ENCODE assay signal across 8 mouse cellular contexts in genomic region chr6:77633997-77634396, GRCm38 (mm10).
DNase-seq lines count a peak whose midpoint lies in the region; ATAC-seq and TF ChIP-seq lines count a peak whose summit lies in the region.
"Had no signal": no experiment of that assay in that cellular context is flagged by ENCODE, and none has a peak within 500 bp of the region (broad histone marks: within the 10 kb centered on the region; RNA-seq: fewer than 3 reads in every experiment).

No protein-coding gene starts in this region.

- H3K4me3 ChIP-seq in ES-E14 (ENCODE audit: insufficient read depth in 1 of 2, low read depth in 1 of 2, low read length in 2 of 2, poor library complexity in 1 of 2, severe bottlenecking in 1 of 2): no peak overlapping the region
- no peak overlapping the region for H3K4me3 ChIP-seq in hindbrain, embryonic 13.5 days
- no peak overlapping the region for H3K4me3 ChIP-seq in midbrain, embryonic 16.5 days (ENCODE audit: low read depth, low read length)
- H3K4me3 ChIP-seq: myocyte had no signal

- no peak overlapping the region for H3K9ac ChIP-seq in ES-E14 (ENCODE audit: insufficient read depth, low read depth, low read length, poor library complexity, severe bottlenecking)
- H3K9ac ChIP-seq in hindbrain, embryonic 13.5 days: no peak overlapping the region
- H3K9ac ChIP-seq in midbrain, embryonic 16.5 days (ENCODE audit: low read depth, low read length): no peak overlapping the region

- ATAC-seq in hindbrain, embryonic 13.5 days (ENCODE audit: low FRiP score): 0 out of 2 replicates have a peak, but pooled peaks have one; percentile 54
- ATAC-seq in midbrain, embryonic 16.5 days: peak; percentile 80
- no peak for ATAC-seq in granulocyte monocyte progenitor cell, adult 5-6 weeks (replicated peaks; ENCODE audit: poor library complexity, severe bottlenecking)

- no peaks in the 10 kb centered on the region for H3K9me3 ChIP-seq in ES-E14 (ENCODE audit: control insufficient read depth, insufficient read depth, low read depth, low read length)
- H3K9me3 ChIP-seq in hindbrain, embryonic 13.5 days: no peaks in the 10 kb centered on the region
- no peaks in the 10 kb centered on the region for H3K9me3 ChIP-seq in midbrain, embryonic 16.5 days (replicated peaks; ENCODE audit: control insufficient read depth, low read length, poor library complexity, severe bottlenecking)

- H3K27me3 ChIP-seq in hindbrain, embryonic 13.5 days: no peaks in the 10 kb centered on the region
- H3K27me3 ChIP-seq in midbrain, embryonic 16.5 days (ENCODE audit: control insufficient read depth, insufficient read depth, low read depth, low read length): no peaks in the 10 kb centered on the region

- peak; percentile 24 for DNase-seq in 416B (ENCODE audit: low read depth)
- peak; percentile 19 for DNase-seq in ES-E14 (ENCODE audit: low read depth, low spot score)
- peak; percentile 40 to 71 for DNase-seq in cerebellum, postnatal 4 days (ENCODE audit: low spot score in 2 of 2)
- DNase-seq in left cerebral cortex, adult 18-20 months (ENCODE audit: low spot score in 2 of 2): peak; percentile 77 to 86

- H3K4me2 ChIP-seq in hindbrain, embryonic 13.5 days: no peak overlapping the region
- no peak overlapping the region for H3K4me2 ChIP-seq in midbrain, embryonic 16.5 days (ENCODE audit: low read length)

- no peak overlapping the region for H3K27ac ChIP-seq in ES-E14 (ENCODE audit: insufficient read depth, low read depth, low read length, poor library complexity, severe bottlenecking)
- no peak overlapping the region for H3K27ac ChIP-seq in hindbrain, embryonic 13.5 days
- H3K27ac ChIP-seq in midbrain, embryonic 16.5 days (ENCODE audit: low read length): no peak overlapping the region

- in situ Hi-C loops in ES-E14 (cut with MboI; ENCODE audit: low sequenced_read_pairs in 2 of 2, unreplicated experiment in 2 of 2): loop anchor here in 1 of 2 experiments (10.0 to 25.0 kb wide), 2 partner anchors 628 to 881 kb away; no protein-coding TSS in a partner anchor

- no peaks in the 10 kb centered on the region for H3K36me3 ChIP-seq in ES-E14 (ENCODE audit: control insufficient read depth, insufficient read depth, low read length, poor library complexity, severe bottlenecking)
- H3K36me3 ChIP-seq in hindbrain, embryonic 13.5 days: peaks cover 8% of the 10 kb centered on the region
- H3K36me3 ChIP-seq in midbrain, embryonic 16.5 days (ENCODE audit: control insufficient read depth, insufficient read depth, low read length): no peaks in the 10 kb centered on the region; the same call in 1 of the 2 replicates

- no peaks in the 10 kb centered on the region for H3K4me1 ChIP-seq in ES-E14 (ENCODE audit: control insufficient read depth in 2 of 2, insufficient read depth in 2 of 2, low read length in 2 of 2, poor library complexity in 1 of 2)
- H3K4me1 ChIP-seq in hindbrain, embryonic 13.5 days (replicated peaks): no peaks in the 10 kb centered on the region
- no peaks in the 10 kb centered on the region for H3K4me1 ChIP-seq in midbrain, embryonic 16.5 days (ENCODE audit: control insufficient read depth, insufficient read depth, low read length)

- WGBS in hindbrain, embryonic 13.5 days: 29% methylated on average over 9 of the region's 9 CpGs
- WGBS in midbrain, embryonic 16.5 days: 23% methylated on average over 9 of the region's 9 CpGs

TF ChIP-seq in ES-E14, 5 proteins besides CTCF, POLR2A, EP300 and RAD21:
- TF ChIP-seq ZC3H11A (IDR thresholded peaks at IDR 0.05; ENCODE audit: borderline replicate concordance, low read depth, low read length): no peak
- no peak for TF ChIP-seq CHD2 (IDR thresholded peaks at IDR 0.05; ENCODE audit: low read depth, low read length)
- TF ChIP-seq MAFK (IDR thresholded peaks at IDR 0.05; ENCODE audit: insufficient read depth, low read depth, low read length): no peak
- no peak for TF ChIP-seq HCFC1 (IDR thresholded peaks at IDR 0.05; ENCODE audit: borderline replicate concordance, insufficient read depth, low read length)
- TF ChIP-seq ZNF384 (IDR thresholded peaks at IDR 0.05; ENCODE audit: low read depth, low read length): no peak
TF ChIP-seq in ES-E14: peak in this region for 0.

Comparison
In these comparisons a context has a peak if more than half of its experiments do, and no peak if none do; other contexts are left out.
1. DNase-seq: peak in every context shown above with its lines; median percentile 82 in left cerebral cortex, adult 18-20 months; 56 in cerebellum, postnatal 4 days; 24 in 416B; 19 in ES-E14.